Mouse (Mus musculus): Measurements from ENCODE around the gene Satb1.

- TF ChIP-seq CTCF (IDR thresholded peaks at IDR 0.05) = no peak
- no peak for TF ChIP-seq EP300 (IDR thresholded peaks at IDR 0.05)
Observed at GRCm38 (mm10) chr17:51827922-51828410, 5.1 kb downstream of the Satb1 start.

Measured in lung, postnatal 0 days (tissue).